Mouse (Mus musculus): ENCODE measurements at regions not wholly inside any gene's neighbourhood (a gene's known extent, or its start where the extent isn't known, plus 50 kb on each side); places are given as distances from the start of the nearest gene placed in this dataset.

GRCm38 (mm10) chr15:63218393-63219060 is 626.5 kb downstream of the Gsdmc2 start:
- H3K9ac ChIP-seq (ENCODE audit: low read depth, low read length): no peak overlapping the region
- no peaks in the 10 kb centered on the region for H3K27me3 ChIP-seq (ENCODE audit: control insufficient read depth, insufficient read depth, low read depth, low read length)
- no peaks in the 10 kb centered on the region for H3K36me3 ChIP-seq (ENCODE audit: control insufficient read depth, insufficient read depth)
- ATAC-seq (ENCODE audit: low read depth): no peak
- 69% methylated on average over 2 of the region's 2 CpGs for WGBS (ENCODE audit: insufficient replicate concordance)
- H3K27ac ChIP-seq (ENCODE audit: low read length): no peak overlapping the region
- no peak overlapping the region for H3K4me2 ChIP-seq (ENCODE audit: low read depth, low read length)
- H3K9me3 ChIP-seq (replicated peaks; ENCODE audit: control insufficient read depth, low read length): no peaks in the 10 kb centered on the region
- no peaks in the 10 kb centered on the region for H3K4me1 ChIP-seq (ENCODE audit: control insufficient read depth, low read depth, low read length)
- no peak overlapping the region for H3K4me3 ChIP-seq (ENCODE audit: low read depth, low read length)

- Histone ChIP-seq H3K36me3 (ENCODE audit: control insufficient read depth, insufficient read depth) (no peaks in the 10 kb centered on the region), H3K4me3 (ENCODE audit: low read depth, low read length) (no peak overlapping the region), H3K4me2 (ENCODE audit: low read depth, low read length) (no peak overlapping the region), H3K27ac (ENCODE audit: low read length) (no peak overlapping the region), H3K4me1 (ENCODE audit: control insufficient read depth, low read depth, low read length) (no peaks in the 10 kb centered on the region), H3K27me3 (ENCODE audit: control insufficient read depth, insufficient read depth, low read depth, low read length) (no peaks in the 10 kb centered on the region), H3K9me3 (replicated peaks; ENCODE audit: control insufficient read depth, low read length) (no peaks in the 10 kb centered on the region), H3K9ac (ENCODE audit: low read depth, low read length) (no peak overlapping the region)
- no peak for ATAC-seq (ENCODE audit: low read depth)
- 70% methylated on average over 1 of the region's 1 CpGs for WGBS (ENCODE audit: insufficient replicate concordance)
Observed at GRCm38 (mm10) chr15:63205150-63205549, 639.8 kb downstream of the Gsdmc2 start.

- no peak for ATAC-seq (ENCODE audit: low read depth)
- Histone ChIP-seq H3K9me3 (replicated peaks; ENCODE audit: control insufficient read depth, low read length) (no peaks in the 10 kb centered on the region), H3K4me1 (ENCODE audit: control insufficient read depth, low read depth, low read length) (no peaks in the 10 kb centered on the region), H3K27ac (ENCODE audit: low read length) (no peak overlapping the region), H3K9ac (ENCODE audit: low read depth, low read length) (no peak overlapping the region), H3K4me2 (ENCODE audit: low read depth, low read length) (no peak overlapping the region), H3K36me3 (ENCODE audit: control insufficient read depth, insufficient read depth) (no peaks in the 10 kb centered on the region), H3K27me3 (ENCODE audit: control insufficient read depth, insufficient read depth, low read depth, low read length) (no peaks in the 10 kb centered on the region), H3K4me3 (ENCODE audit: low read depth, low read length) (no peak overlapping the region)
- WGBS (ENCODE audit: insufficient replicate concordance): 65% methylated on average over 2 of the region's 2 CpGs
Observed at GRCm38 (mm10) chr15:63195031-63195430, 649.9 kb downstream of the Gsdmc2 start.

GRCm38 (mm10) chr15:63194492-63194797 is 650.5 kb downstream of the Gsdmc2 start:
- WGBS (ENCODE audit: insufficient replicate concordance): 17% methylated on average over 1 of the region's 1 CpGs

GRCm38 (mm10) chr15:63193617-63194491 is 651.1 kb downstream of the Gsdmc2 start:
- no peak overlapping the region for H3K9ac ChIP-seq (ENCODE audit: low read depth, low read length)
- H3K4me2 ChIP-seq (ENCODE audit: low read depth, low read length): no peak overlapping the region
- H3K4me3 ChIP-seq (ENCODE audit: low read depth, low read length): no peak overlapping the region
- no peaks in the 10 kb centered on the region for H3K36me3 ChIP-seq (ENCODE audit: control insufficient read depth, insufficient read depth)
- H3K27me3 ChIP-seq (ENCODE audit: control insufficient read depth, insufficient read depth, low read depth, low read length): no peaks in the 10 kb centered on the region
- H3K27ac ChIP-seq (ENCODE audit: low read length): no peak overlapping the region
- ATAC-seq (ENCODE audit: low read depth): no peak
- no peaks in the 10 kb centered on the region for H3K9me3 ChIP-seq (replicated peaks; ENCODE audit: control insufficient read depth, low read length)
- 69% methylated on average over 2 of the region's 2 CpGs for WGBS (ENCODE audit: insufficient replicate concordance)
- no peaks in the 10 kb centered on the region for H3K4me1 ChIP-seq (ENCODE audit: control insufficient read depth, low read depth, low read length)

More at GRCm38 (mm10) chr15:63194492-63194797, 650.5 kb downstream of the Gsdmc2 start:
- Histone ChIP-seq H3K9me3 (replicated peaks; ENCODE audit: control insufficient read depth, low read length) (no peaks in the 10 kb centered on the region), H3K4me1 (ENCODE audit: control insufficient read depth, low read depth, low read length) (no peaks in the 10 kb centered on the region), H3K4me2 (ENCODE audit: low read depth, low read length) (no peak overlapping the region), H3K27me3 (ENCODE audit: control insufficient read depth, insufficient read depth, low read depth, low read length) (no peaks in the 10 kb centered on the region), H3K36me3 (ENCODE audit: control insufficient read depth, insufficient read depth) (no peaks in the 10 kb centered on the region), H3K27ac (ENCODE audit: low read length) (no peak overlapping the region), H3K9ac (ENCODE audit: low read depth, low read length) (no peak overlapping the region), H3K4me3 (ENCODE audit: low read depth, low read length) (no peak overlapping the region)
- ATAC-seq (ENCODE audit: low read depth): no peak

- 62% methylated on average over 2 of the region's 2 CpGs for WGBS (ENCODE audit: insufficient replicate concordance)
- ATAC-seq (ENCODE audit: low read depth): no peak
- H3K4me2 ChIP-seq (ENCODE audit: low read depth, low read length): no peak overlapping the region
- no peak overlapping the region for H3K9ac ChIP-seq (ENCODE audit: low read depth, low read length)
- no peak overlapping the region for H3K27ac ChIP-seq (ENCODE audit: low read length)
- H3K36me3 ChIP-seq (ENCODE audit: control insufficient read depth, insufficient read depth): no peaks in the 10 kb centered on the region
- H3K9me3 ChIP-seq (replicated peaks; ENCODE audit: control insufficient read depth, low read length): no peaks in the 10 kb centered on the region
- H3K4me3 ChIP-seq (ENCODE audit: low read depth, low read length): no peak overlapping the region
- no peaks in the 10 kb centered on the region for H3K4me1 ChIP-seq (ENCODE audit: control insufficient read depth, low read depth, low read length)
- H3K27me3 ChIP-seq (ENCODE audit: control insufficient read depth, insufficient read depth, low read depth, low read length): no peaks in the 10 kb centered on the region
Observed at GRCm38 (mm10) chr15:63191731-63192130, 653.2 kb downstream of the Gsdmc2 start.

- H3K9ac ChIP-seq (ENCODE audit: low read depth, low read length): no peak overlapping the region
- H3K27me3 ChIP-seq (ENCODE audit: control insufficient read depth, insufficient read depth, low read depth, low read length): no peaks in the 10 kb centered on the region
- no peak overlapping the region for H3K27ac ChIP-seq (ENCODE audit: low read length)
- H3K9me3 ChIP-seq (replicated peaks; ENCODE audit: control insufficient read depth, low read length): no peaks in the 10 kb centered on the region
- WGBS (ENCODE audit: insufficient replicate concordance): 43% methylated on average over 2 of the region's 2 CpGs
- H3K4me2 ChIP-seq (ENCODE audit: low read depth, low read length): no peak overlapping the region
- no peak overlapping the region for H3K4me3 ChIP-seq (ENCODE audit: low read depth, low read length)
- H3K36me3 ChIP-seq (ENCODE audit: control insufficient read depth, insufficient read depth): no peaks in the 10 kb centered on the region
- no peak for ATAC-seq (ENCODE audit: low read depth)
- H3K4me1 ChIP-seq (ENCODE audit: control insufficient read depth, low read depth, low read length): no peaks in the 10 kb centered on the region
Observed at GRCm38 (mm10) chr15:63190086-63190485, 654.9 kb downstream of the Gsdmc2 start.

GRCm38 (mm10) chr15:63171003-63171402 is 674.0 kb downstream of the Gsdmc2 start:
- H3K4me1 ChIP-seq (ENCODE audit: control insufficient read depth, low read depth, low read length): no peaks in the 10 kb centered on the region
- no peaks in the 10 kb centered on the region for H3K36me3 ChIP-seq (ENCODE audit: control insufficient read depth, insufficient read depth)
- no peak for ATAC-seq (ENCODE audit: low read depth)
- no peak overlapping the region for H3K27ac ChIP-seq (ENCODE audit: low read length)
- H3K27me3 ChIP-seq (ENCODE audit: control insufficient read depth, insufficient read depth, low read depth, low read length): no peaks in the 10 kb centered on the region
- no peak overlapping the region for H3K4me2 ChIP-seq (ENCODE audit: low read depth, low read length)
- H3K9ac ChIP-seq (ENCODE audit: low read depth, low read length): no peak overlapping the region
- no peaks in the 10 kb centered on the region for H3K9me3 ChIP-seq (replicated peaks; ENCODE audit: control insufficient read depth, low read length)
- no peak overlapping the region for H3K4me3 ChIP-seq (ENCODE audit: low read depth, low read length)

GRCm38 (mm10) chr15:63170171-63170570 is 674.8 kb downstream of the Gsdmc2 start:
- H3K36me3 ChIP-seq (ENCODE audit: control insufficient read depth, insufficient read depth): no peaks in the 10 kb centered on the region
- no peaks in the 10 kb centered on the region for H3K9me3 ChIP-seq (replicated peaks; ENCODE audit: control insufficient read depth, low read length)
- no peak overlapping the region for H3K9ac ChIP-seq (ENCODE audit: low read depth, low read length)
- H3K27me3 ChIP-seq (ENCODE audit: control insufficient read depth, insufficient read depth, low read depth, low read length): no peaks in the 10 kb centered on the region
- no peak overlapping the region for H3K4me2 ChIP-seq (ENCODE audit: low read depth, low read length)
- no peak overlapping the region for H3K4me3 ChIP-seq (ENCODE audit: low read depth, low read length)
- ATAC-seq (ENCODE audit: low read depth): no peak
- H3K4me1 ChIP-seq (ENCODE audit: control insufficient read depth, low read depth, low read length): no peaks in the 10 kb centered on the region
- WGBS (ENCODE audit: insufficient replicate concordance): 50% methylated on average over 1 of the region's 1 CpGs
- H3K27ac ChIP-seq (ENCODE audit: low read length): no peak overlapping the region
